Mouse (Mus musculus): Measurements from ENCODE around the gene Adcy2.

DNA sequence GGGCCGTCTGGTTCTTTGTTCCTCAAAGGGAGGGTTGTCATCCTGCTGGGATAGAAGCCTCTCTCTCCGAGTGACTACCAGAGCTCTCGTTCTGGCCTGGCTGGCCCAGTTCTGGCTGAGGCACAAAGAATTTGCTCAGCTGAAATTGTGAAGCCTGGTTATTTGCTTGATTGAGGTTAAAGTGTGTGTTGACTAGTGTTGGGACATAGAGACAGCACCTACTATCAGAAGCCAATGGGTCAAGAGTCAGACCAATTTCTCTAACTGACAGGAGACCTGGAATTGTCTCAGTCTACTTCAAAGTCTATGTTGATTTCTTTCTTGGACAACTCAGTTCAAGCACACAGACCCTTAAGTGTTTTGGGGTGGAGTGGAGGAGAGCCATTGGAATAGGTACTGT, 372.3 kb downstream of the Adcy2 start:
- TF ChIP-seq GATA1 (IDR thresholded peaks at IDR 0.05; ENCODE audit: borderline replicate concordance, low read length) (no peak), FLI1 (IDR thresholded peaks at IDR 0.05; ENCODE audit: low read length) (no peak)

Measured in megakaryocyte, embryonic 14.5 days (primary cell).